Mouse (Mus musculus): Measurements from ENCODE around the gene Mcm9. TPM values are rescaled to one million over a fixed set of nuclear protein-coding genes. Genes with fewer than 3 reads are reported as not detected.

Mcm9 gene
- total RNA-seq, 1 experiment from 2014 or later = 30.6 TPM

DNA sequence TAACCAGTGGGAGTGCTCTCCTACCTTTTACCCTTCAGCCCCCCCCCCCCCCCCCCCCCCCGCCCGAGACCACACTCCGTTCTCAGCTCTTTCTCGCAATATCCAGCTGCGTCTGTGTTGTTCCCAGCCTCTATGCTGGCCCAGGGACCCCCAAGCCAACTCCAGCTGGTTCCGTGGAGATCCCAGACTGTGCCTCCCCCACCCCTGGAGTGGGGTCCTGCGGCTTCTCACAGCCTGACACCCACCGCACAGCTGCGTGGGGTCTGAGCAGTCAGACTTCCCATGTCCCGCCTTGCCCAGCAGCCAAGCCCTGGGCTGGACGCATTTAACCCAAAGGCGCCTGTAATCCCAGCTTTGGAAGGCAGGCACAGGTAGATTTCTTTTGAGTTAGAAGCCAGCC lies 49.2 kb downstream of the Mcm9 start:
- no peak for ATAC-seq (replicated peaks; ENCODE audit: low read depth, poor library complexity, severe bottlenecking)

DNA sequence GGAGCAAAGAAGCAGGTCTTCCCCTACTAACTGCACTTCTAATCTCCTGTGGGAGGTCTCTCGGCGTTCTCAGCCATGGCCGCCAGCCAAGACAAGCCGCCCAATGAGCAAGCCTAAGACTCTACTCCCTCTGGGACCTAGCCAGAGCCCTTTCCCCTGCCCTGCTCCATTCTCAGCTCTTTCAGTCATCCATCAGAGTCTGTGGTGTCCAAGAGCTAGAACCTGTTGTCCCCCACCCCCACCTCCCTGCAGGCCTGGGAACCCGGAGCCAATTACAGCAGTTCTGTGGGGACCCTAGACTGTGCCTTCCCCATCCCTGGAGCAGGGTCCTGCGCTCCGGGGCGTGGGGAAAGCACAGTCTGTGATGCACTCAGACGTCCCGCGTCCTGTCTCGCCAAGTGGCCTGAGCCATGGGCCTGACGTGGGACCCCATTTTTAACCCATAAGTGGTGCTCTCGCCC lies 49.6 kb downstream of the Mcm9 start:
- peak; percentile 86 for ATAC-seq (replicated peaks; ENCODE audit: low read depth, poor library complexity, severe bottlenecking)

DNA sequence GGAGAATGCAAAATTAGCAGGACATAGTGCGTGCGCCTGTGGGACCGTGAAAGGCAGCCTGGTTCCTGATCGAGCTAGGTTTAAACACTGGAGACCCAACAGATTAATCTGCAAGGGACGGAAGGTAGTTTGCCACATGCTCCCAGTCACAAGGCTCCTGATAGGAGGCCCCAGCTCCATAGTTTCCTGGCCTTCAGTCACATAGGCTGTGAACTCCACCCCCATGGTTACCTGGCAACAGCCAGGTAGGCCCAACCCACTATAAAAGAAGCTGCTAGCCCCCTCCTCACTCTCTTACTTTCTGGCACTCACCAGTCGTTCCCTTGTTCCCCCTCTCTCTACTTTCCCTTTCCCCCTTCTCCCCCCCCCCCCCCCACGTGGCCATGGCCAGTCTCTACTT lies 50.1 kb downstream of the Mcm9 start:
- peak; percentile 16; the same call in 1 of the 2 replicates for ATAC-seq (replicated peaks; ENCODE audit: low read depth, poor library complexity, severe bottlenecking)

GRCm38 (mm10) chr10:53568531-53568930 lies 61.7 kb downstream of the Mcm9 start:
- ATAC-seq (replicated peaks; ENCODE audit: low read depth, poor library complexity, severe bottlenecking) = no peak

GRCm38 (mm10) chr10:53565538-53565937 lies 64.7 kb downstream of the Mcm9 start:
- no peak for ATAC-seq (replicated peaks; ENCODE audit: low read depth, poor library complexity, severe bottlenecking)

- ATAC-seq (replicated peaks; ENCODE audit: low read depth, poor library complexity, severe bottlenecking) = no peak
Observed at GRCm38 (mm10) chr10:53562001-53562400, 68.2 kb downstream of the Mcm9 start.

DNA sequence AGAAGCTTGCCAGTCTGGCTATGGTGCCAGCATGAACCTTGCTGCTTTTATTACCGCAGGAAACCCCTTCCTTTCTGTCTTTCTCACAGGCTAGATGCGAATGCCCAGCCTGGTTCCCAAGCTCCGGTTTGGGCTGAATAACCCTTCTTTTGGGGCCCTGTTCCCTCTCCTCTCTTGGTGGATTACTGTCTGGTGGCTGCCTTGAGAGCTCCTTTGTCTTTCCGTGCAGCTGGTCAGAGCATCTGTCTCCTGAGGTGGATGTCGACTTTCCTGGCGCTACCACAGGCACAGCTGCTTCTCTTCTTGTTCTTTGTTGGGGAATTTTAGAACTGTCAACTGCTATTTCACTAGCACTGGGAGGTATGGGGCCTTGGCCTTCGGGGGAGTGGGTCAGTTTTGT lies 92.6 kb downstream of the Mcm9 start:
- ATAC-seq (replicated peaks; ENCODE audit: low read depth, poor library complexity, severe bottlenecking) = no peak

- no peak for ATAC-seq (replicated peaks; ENCODE audit: low read depth, poor library complexity, severe bottlenecking)
Observed at GRCm38 (mm10) chr10:53532297-53532696, 97.9 kb downstream of the Mcm9 start.

- ATAC-seq (replicated peaks; ENCODE audit: low read depth, poor library complexity, severe bottlenecking) = peak; percentile 71
Observed at GRCm38 (mm10) chr10:53527838-53528773, 102.1 kb downstream of the Mcm9 start.

DNA sequence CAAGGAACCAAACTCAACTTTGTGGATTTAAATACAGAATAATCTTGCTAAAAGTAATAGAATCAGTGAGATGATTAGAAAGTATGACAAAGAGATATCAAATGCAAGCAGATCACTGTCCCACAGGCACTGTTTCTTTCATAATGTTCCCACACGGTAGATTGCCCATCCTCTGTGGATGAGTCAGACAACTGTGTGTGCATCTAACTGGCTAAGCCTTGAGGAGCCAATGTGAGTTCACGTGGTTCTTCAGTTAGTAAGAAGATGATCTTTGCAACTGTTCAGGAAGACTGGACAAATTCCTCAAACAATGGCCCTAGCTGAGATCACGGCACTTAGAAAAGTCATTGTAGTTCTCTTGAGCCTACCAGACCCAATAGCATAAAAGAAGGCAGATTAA lies 102.9 kb downstream of the Mcm9 start:
- no peak for ATAC-seq (replicated peaks; ENCODE audit: low read depth, poor library complexity, severe bottlenecking)

- ATAC-seq (replicated peaks; ENCODE audit: low read depth, poor library complexity, severe bottlenecking) = no peak
Observed at GRCm38 (mm10) chr10:53526350-53526749, 103.9 kb downstream of the Mcm9 start.

- peak; percentile 86 for ATAC-seq (replicated peaks; ENCODE audit: low read depth, poor library complexity, severe bottlenecking)
Observed at GRCm38 (mm10) chr10:53525265-53525976, 104.8 kb downstream of the Mcm9 start.

DNA sequence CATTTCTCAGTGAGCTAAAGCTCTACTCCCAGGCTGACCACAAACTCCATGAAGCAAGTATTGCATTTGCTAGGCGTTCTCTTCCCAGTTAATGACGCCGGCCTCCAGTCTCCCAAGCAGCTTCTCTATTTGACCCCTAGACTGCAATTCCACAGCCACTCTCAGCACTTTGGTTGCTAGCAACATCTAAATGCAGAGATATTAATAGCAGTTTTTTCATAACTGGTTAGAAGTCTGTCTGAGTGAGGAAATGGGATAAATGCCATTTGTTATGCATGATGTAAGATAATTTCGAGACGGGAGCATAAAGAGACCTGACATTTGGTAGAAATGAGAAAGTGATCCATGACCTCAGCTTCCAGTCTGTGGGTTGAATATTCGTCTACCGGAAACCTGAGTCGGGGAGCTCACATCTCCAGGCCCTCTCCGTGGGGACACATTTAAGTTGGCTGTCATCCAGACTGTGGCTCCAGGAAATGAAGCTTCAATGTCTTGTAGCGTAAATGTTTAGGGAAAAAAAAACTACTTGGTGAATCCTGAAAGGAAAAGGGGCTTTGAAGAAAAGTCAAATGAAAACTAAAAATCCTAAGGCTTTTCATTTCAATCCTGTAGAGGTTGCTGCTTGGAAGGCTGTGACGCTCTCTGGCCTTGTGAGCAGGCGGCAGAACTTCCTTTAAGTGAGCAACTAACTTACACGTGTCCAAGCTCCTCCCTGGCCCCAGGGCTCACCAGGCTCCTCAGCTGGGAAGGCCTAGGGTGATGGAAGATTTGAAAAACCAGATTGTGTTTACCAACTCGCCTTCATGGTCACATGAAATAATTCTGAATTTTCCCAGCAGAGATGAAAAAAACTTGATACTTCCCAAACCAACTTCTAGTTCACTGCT lies 110.9 kb downstream of the Mcm9 start:
- ATAC-seq (replicated peaks; ENCODE audit: low read depth, poor library complexity, severe bottlenecking) = peak; percentile 29; the same call in 1 of the 2 replicates

GRCm38 (mm10) chr10:53518599-53518913 lies 111.7 kb downstream of the Mcm9 start:
- ATAC-seq (replicated peaks; ENCODE audit: low read depth, poor library complexity, severe bottlenecking) = no peak

GRCm38 (mm10) chr10:53517770-53518598 lies 112.3 kb downstream of the Mcm9 start:
- no peak for ATAC-seq (replicated peaks; ENCODE audit: low read depth, poor library complexity, severe bottlenecking)

DNA sequence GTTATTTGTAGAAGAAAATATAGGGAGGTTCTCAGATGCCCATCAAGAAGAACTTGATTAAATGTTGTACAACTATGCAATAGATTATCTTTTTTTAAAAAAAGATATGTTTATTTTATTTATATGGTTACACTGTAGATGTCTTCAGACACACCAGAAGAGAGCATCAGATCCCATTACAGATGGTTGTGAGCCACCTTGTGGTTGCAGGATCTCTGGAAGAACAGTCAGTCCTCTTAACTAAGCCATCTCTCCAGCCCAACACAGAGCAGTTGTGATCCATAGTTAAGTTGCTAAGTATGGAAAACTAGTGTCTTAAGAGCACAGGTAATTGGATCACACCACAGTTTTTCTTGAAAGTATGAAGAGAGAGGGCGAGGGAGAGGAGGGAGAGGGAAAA lies 117.7 kb downstream of the Mcm9 start:
- ATAC-seq (replicated peaks; ENCODE audit: low read depth, poor library complexity, severe bottlenecking) = no peak

GRCm38 (mm10) chr10:53509158-53509773 lies 121.0 kb downstream of the Mcm9 start:
- peak; percentile 87 for ATAC-seq (replicated peaks; ENCODE audit: low read depth, poor library complexity, severe bottlenecking)

DNA sequence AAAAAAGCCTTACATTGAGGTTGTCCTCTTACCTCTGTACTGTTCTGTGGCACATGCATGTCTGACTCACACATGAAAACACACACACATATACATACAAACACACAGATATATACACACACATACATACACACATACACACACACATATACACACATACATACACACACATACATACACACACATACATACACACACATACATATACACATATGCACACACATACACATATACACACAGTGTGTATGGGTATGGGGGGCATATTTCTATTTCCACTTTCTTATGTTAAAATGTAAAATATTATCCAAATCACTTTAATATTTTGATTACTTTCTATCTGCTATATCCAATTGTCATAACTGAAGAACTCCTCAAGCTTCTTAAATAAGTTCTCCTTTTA lies 121.6 kb downstream of the Mcm9 start:
- no peak for ATAC-seq (replicated peaks; ENCODE audit: low read depth, poor library complexity, severe bottlenecking)

- peak; percentile 67 for ATAC-seq (replicated peaks; ENCODE audit: low read depth, poor library complexity, severe bottlenecking)
Observed at GRCm38 (mm10) chr10:53505526-53505925, 124.7 kb downstream of the Mcm9 start.
